Mouse (Mus musculus) olfactory bulb, adult 2 months (tissue): ENCODE measurements around the gene Zfp664. TPM values are rescaled to one million over a fixed set of nuclear protein-coding genes. Genes with fewer than 3 reads are reported as not detected.

Experiments
- H3K27ac ChIP-seq: fragments of 200-500 bp; 2 replicates; pipeline ENCODE4 v1.5.1; 2012; ENCODE audit warnings: low read depth, low read length; ENCODE audit not compliant: insufficient read depth
- H3K4me1 ChIP-seq: fragments of 200-500 bp; 2 replicates; pipeline ENCODE4 v1.6.1; 2012; ENCODE audit warnings: low read length; ENCODE audit not compliant: control insufficient read depth, insufficient read depth
- H3K4me3 ChIP-seq: fragments of 200-500 bp; 2 replicates; pipeline ENCODE4 v1.5.1; 2012; ENCODE audit warnings: mild to moderate bottlenecking, low read depth, low read length, moderate library complexity; ENCODE audit not compliant: insufficient read depth
- CTCF ChIP-seq: fragments of 200-500 bp; IDR thresholded peaks from 2 replicates; pipeline ENCODE4 v1.5.1; 2012; ENCODE audit warnings: low read depth, mild to moderate bottlenecking, low read length, moderate library complexity; ENCODE audit not compliant: insufficient read depth
- POLR2A ChIP-seq: fragments of 200-500 bp; IDR thresholded peaks from 2 replicates; pipeline ENCODE4 v1.6.1; 2012; ENCODE audit warnings: mild to moderate bottlenecking, low read depth, low read length, moderate library complexity; ENCODE audit not compliant: insufficient read depth
- WGBS: fragments of 180-500 bp; shearing (Covaris S2); methylation state at CpG from one replicate; pipeline ENCODE4 v1.1.7; 2018; 5-methylcytosine and 5-hydroxymethylcytosine counted together
- polyA plus RNA-seq: library from polyadenylated mRNA; stranded (reverse); fragments of >200 nt; gene quantifications from 2 replicates; pipeline ENCODE4 v1.2.4, GENCODE M21; 2012; ENCODE audit warnings: low replicate concordance; ENCODE audit not compliant: missing spikeins, insufficient read depth, insufficient read length

Zfp664 gene
- polyA plus RNA-seq, 1 experiment, result 74.3 TPM

GRCm38 (mm10) chr5:124931076-124931475 lies 68.6 kb downstream of the Zfp664 start:
- H3K27ac ChIP-seq, result no peak overlapping the region
- H3K4me3 ChIP-seq, result no peak overlapping the region
- 44% methylated on average over 8 of the region's 8 CpGs for WGBS
- H3K4me1 ChIP-seq, result peaks cover 17% of the 10 kb centered on the region
- TF ChIP-seq CTCF (no peak), POLR2A (no peak)

GRCm38 (mm10) chr5:124934558-124934957 lies 72.1 kb downstream of the Zfp664 start:
- H3K4me1 ChIP-seq, result peaks cover 17% of the 10 kb centered on the region
- H3K27ac ChIP-seq, result no peak overlapping the region
- 22% methylated on average over 7 of the region's 7 CpGs for WGBS
- TF ChIP-seq CTCF (no peak), POLR2A (no peak)
- no peak overlapping the region for H3K4me3 ChIP-seq

GRCm38 (mm10) chr5:124943181-124943792 lies 80.8 kb downstream of the Zfp664 start:
- TF ChIP-seq POLR2A (no peak), CTCF (0 out of 2 replicates have a peak, but pooled peaks have one; percentile 8)
- Histone ChIP-seq H3K27ac (no peak overlapping the region), H3K4me3 (no peak overlapping the region), H3K4me1 (peaks cover 20% of the 10 kb centered on the region)
- 58% methylated on average over 12 of the region's 12 CpGs for WGBS

GRCm38 (mm10) chr5:124943793-124944383 lies 81.4 kb downstream of the Zfp664 start:
- Histone ChIP-seq H3K27ac (no peak overlapping the region), H3K4me3 (no peak overlapping the region), H3K4me1 (peaks cover 20% of the 10 kb centered on the region)
- TF ChIP-seq POLR2A, result no peak
- peak; percentile 83 for TF ChIP-seq CTCF
- whole genome bisulfite sequencing, result 32% methylated on average over 12 of the region's 12 CpGs

DNA sequence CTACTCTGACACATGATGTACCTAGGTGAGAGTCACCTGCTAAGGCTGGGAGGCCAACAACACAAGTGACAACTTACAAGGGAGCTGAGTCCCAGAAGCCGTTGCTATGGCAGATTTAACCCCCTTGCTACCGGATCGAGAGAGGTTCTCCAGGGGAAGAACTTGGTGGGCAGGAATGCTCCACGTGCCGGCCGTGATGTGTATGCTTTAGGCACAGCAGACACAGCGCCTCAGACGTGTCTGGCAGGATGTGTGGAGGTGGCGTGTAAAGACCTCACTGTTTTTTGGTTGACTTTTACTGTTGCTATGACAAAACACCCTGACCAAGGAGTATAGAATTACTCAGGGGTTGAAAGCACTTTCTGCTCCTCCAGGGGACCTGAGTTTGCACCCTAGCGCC lies 81.9 kb downstream of the Zfp664 start:
- WGBS, result 65% methylated on average over 10 of the region's 10 CpGs
- no peak overlapping the region for H3K27ac ChIP-seq

DNA sequence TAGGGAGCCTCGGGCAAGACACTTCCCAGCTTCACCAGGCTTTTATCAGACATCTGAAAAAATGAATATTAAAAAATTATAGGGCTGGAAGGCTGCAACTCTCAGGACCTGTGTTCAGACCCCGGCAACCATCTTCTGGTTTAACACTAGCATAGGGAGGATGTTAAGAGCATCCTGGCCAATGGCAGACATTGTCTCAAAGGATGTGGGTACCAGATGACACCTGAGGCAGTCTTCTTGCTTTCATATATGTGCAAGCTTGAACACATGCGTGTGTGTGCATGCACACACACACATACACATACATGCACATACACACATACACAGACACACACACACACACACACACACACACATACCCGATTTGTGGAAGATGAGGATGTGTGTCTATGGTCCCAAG lies 82.6 kb downstream of the Zfp664 start:
- Histone ChIP-seq H3K4me3 (no peak overlapping the region), H3K27ac (no peak overlapping the region), H3K4me1 (peaks cover 20% of the 10 kb centered on the region)
- 92% methylated on average over 4 of the region's 4 CpGs for WGBS
- TF ChIP-seq POLR2A, result no peak
- no peak for TF ChIP-seq CTCF

More for the DNA sequence above, 81.9 kb downstream of the Zfp664 start:
- no peak for TF ChIP-seq POLR2A
- no peak for TF ChIP-seq CTCF
- Histone ChIP-seq H3K4me3 (no peak overlapping the region), H3K4me1 (peaks cover 20% of the 10 kb centered on the region)

- no peak for TF ChIP-seq CTCF
- TF ChIP-seq POLR2A, result no peak
- H3K4me3 ChIP-seq, result no peak overlapping the region
- no peak overlapping the region for H3K27ac ChIP-seq
- WGBS, result 46% methylated on average over 13 of the region's 13 CpGs
- H3K4me1 ChIP-seq, result peaks cover 21% of the 10 kb centered on the region
These were observed 88.3 kb downstream of the Zfp664 start for GRCm38 (mm10) chr5:124950623-124951278.

DNA sequence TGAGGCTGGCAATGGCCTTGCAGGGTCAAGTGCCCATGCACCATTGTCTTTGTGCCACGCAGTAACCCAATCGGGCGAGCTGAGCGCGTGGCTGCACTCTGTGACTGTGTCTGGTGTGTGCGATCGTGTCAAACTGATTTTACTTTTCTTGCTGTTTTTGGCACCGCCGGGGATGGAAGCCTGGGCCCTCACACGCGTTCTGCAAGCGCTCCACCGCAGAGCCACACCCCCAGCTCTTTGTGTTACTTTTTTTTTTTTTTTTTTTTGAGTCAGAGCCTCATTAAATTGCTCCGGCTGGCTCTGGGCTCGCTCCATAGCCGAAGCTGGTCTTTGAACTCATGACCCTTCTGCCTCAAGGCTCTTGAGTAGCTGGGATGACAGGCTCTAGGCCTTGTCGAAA lies 88.8 kb downstream of the Zfp664 start:
- Histone ChIP-seq H3K4me3 (no peak overlapping the region), H3K4me1 (peaks cover 21% of the 10 kb centered on the region), H3K27ac (no peak overlapping the region)
- 31% methylated on average over 17 of the region's 17 CpGs for WGBS
- TF ChIP-seq POLR2A (no peak), CTCF (no peak)

Other genes starting within 250 kb of the Zfp664 start
- 184 TPM in 1 of 2 replicates, not detected in the other for gene Atp6v0a2, start 234.1 kb upstream of the Zfp664 start, polyA plus RNA-seq
- not detected in 2 replicates for gene Dnah10, start 137.6 kb upstream of the Zfp664 start, polyA plus RNA-seq
- not detected in 2 replicates for gene Ccdc92, start 267 bp upstream of the Zfp664 start, polyA plus RNA-seq
- not detected in 2 replicates for gene Rflna, start 140.5 kb downstream of the Zfp664 start, polyA plus RNA-seq